Mouse (Mus musculus) hindbrain, embryonic 14.5 days (tissue): ENCODE measurements around the gene Fam185a. TPM values are rescaled to one million over a fixed set of nuclear protein-coding genes. Genes with fewer than 3 reads are reported as not detected.

Experiments
- ATAC-seq: fragments of 200-750 bp; cut with Nextera tagmentation; 2 replicates; pipeline ENCODE4 v1.8.0; 2017; ENCODE audit warnings: moderate number of reproducible peaks, mild to moderate bottlenecking, moderate TSS enrichment, moderate library complexity; ENCODE audit not compliant: low FRiP score
- DNase-seq: peaks from one replicate; pipeline ENCODE4 v3.0.0-alpha.2; 2015; ENCODE audit warnings: low spot score
- H3K27ac ChIP-seq: fragments of 300-500 bp; sonication (generic); 2 replicates; pipeline ENCODE4 v1.5.1; 2014; ENCODE audit warnings: mild to moderate bottlenecking, moderate library complexity
- H3K27me3 ChIP-seq: fragments of 300-500 bp; sonication (generic); 2 replicates; pipeline ENCODE4 v1.6.1; 2014; ENCODE audit warnings: mild to moderate bottlenecking, low read length, mixed read lengths; ENCODE audit not compliant: control insufficient read depth, insufficient read depth
- H3K36me3 ChIP-seq: fragments of 300-500 bp; sonication (generic); replicated peaks from 2 replicates; pipeline ENCODE4 v1.6.1; 2014; ENCODE audit not compliant: control insufficient read depth, insufficient read depth
- H3K4me1 ChIP-seq: fragments of 300-500 bp; sonication (generic); replicated peaks from 2 replicates; pipeline ENCODE4 v1.6.1; 2014; ENCODE audit warnings: antibody characterized with exemption, low read length, mixed read lengths; ENCODE audit not compliant: control insufficient read depth, insufficient read depth
- H3K4me2 ChIP-seq: fragments of 300-500 bp; sonication (generic); replicated peaks from 2 replicates; pipeline ENCODE4 v1.6.1; 2014; ENCODE audit warnings: mild to moderate bottlenecking, moderate library complexity
- H3K4me3 ChIP-seq: fragments of 300-500 bp; sonication (generic); replicated peaks from 2 replicates; pipeline ENCODE4 v1.5.1; 2014; ENCODE audit warnings: mild to moderate bottlenecking, low read length
- H3K9ac ChIP-seq: fragments of 300-500 bp; sonication (generic); 2 replicates; pipeline ENCODE4 v1.6.1; 2014
- H3K9me3 ChIP-seq: fragments of 300-500 bp; sonication (generic); 2 replicates; pipeline ENCODE4 v1.6.1; 2016; ENCODE audit warnings: low read length; ENCODE audit not compliant: control insufficient read depth
- WGBS: fragments of 180-500 bp; shearing (Covaris S2); extraction: QIAGEN DNeasy Blood & Tissue Kit; methylation state at CpG from one replicate; pipeline ENCODE4 v1.1.7; 2014; 5-methylcytosine and 5-hydroxymethylcytosine counted together
- polyA plus RNA-seq: library from polyadenylated mRNA; unstranded; fragments of >200 nt; fragmentation: Nextera tagmentation; extraction: Ambion mirVana; gene quantifications from 2 replicates; pipeline ENCODE4 v1.2.1, GENCODE M21; 2014

The Fam185a gene
- polyA plus RNA-seq, 1 experiment from 2014 or later: 9.5 TPM

DNA sequence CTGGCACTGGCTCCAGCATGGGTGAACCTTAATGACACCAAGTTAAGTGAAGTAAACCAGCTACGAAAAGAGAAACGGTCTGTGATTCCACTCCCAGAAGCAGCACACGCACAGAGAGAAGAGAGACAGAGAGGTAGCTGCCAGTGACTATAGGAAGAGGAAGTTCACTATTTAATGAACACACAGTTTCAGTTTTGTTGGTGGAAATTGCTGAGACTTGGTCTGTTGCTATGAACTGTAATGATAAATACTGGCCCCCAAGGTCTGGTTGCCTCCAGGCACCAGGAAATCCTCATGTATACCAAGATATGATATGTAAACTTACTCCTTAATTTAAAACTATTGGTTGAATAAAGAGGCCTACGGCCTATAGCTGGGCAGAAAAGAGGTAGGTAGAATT, 38.3 kb upstream of the Fam185a start:
- Histone ChIP-seq H3K9me3 (no peaks in the 10 kb centered on the region), H3K4me1 (no peaks in the 10 kb centered on the region), H3K36me3 (no peaks in the 10 kb centered on the region), H3K4me2 (no peak overlapping the region), H3K27ac (no peak overlapping the region), H3K4me3 (no peak overlapping the region), H3K27me3 (no peaks in the 10 kb centered on the region), H3K9ac (no peak overlapping the region)
- ATAC-seq (no peak), DNase-seq (no peak)
- 88% methylated on average over 4 of the region's 4 CpGs for WGBS

DNA sequence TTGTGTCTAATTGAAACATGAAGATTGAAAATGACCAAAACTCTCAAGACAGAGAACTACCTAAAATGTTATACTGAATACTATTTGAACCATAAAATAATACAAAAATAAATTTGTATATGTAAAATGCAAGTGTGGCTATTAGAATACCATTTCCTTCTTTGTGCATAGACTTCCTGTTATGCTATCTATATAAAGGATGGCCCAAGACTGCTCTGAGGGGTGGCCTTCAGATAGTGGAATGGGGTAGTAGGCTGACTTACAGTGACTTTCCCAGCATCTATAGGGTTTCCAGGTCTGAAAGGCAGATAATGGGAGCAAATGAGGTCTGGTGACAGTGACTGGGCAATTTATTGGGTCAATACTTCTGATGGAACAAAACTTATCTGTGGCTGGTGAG, 37.4 kb upstream of the Fam185a start:
- Histone ChIP-seq H3K4me2 (no peak overlapping the region), H3K4me1 (no peaks in the 10 kb centered on the region), H3K36me3 (no peaks in the 10 kb centered on the region), H3K9ac (no peak overlapping the region), H3K27me3 (no peaks in the 10 kb centered on the region), H3K27ac (no peak overlapping the region), H3K4me3 (no peak overlapping the region), H3K9me3 (no peaks in the 10 kb centered on the region)
- DNase-seq (no peak), ATAC-seq (no peak)

DNA sequence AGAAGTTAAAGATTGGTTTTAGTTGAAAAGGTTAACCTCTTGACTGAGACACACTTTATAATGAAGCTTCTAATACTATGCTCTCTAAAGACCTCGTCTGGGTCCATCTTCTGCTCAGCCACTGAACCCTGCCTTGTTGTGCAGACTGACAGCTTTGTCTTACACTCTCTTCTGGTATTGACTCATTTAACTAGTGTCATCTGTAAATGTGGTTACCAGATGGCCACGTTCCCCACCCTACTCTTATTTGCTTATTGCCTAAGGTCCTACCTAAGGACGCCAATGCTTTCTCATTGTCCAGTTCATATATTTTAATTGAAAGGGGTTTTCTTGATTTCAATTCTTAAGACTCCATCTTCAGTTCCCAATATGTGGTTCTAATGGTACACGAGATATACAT, 35.9 kb upstream of the Fam185a start:
- no peak overlapping the region for H3K27ac ChIP-seq
- no peaks in the 10 kb centered on the region for H3K9me3 ChIP-seq
- H3K4me3 ChIP-seq: no peak overlapping the region
- no peaks in the 10 kb centered on the region for H3K27me3 ChIP-seq
- 85% methylated on average over 4 of the region's 4 CpGs for WGBS
- DNase-seq (no peak), ATAC-seq (no peak)
- no peaks in the 10 kb centered on the region for H3K36me3 ChIP-seq
- H3K4me2 ChIP-seq: no peak overlapping the region
- H3K4me1 ChIP-seq: no peaks in the 10 kb centered on the region
- H3K9ac ChIP-seq: no peak overlapping the region

DNA sequence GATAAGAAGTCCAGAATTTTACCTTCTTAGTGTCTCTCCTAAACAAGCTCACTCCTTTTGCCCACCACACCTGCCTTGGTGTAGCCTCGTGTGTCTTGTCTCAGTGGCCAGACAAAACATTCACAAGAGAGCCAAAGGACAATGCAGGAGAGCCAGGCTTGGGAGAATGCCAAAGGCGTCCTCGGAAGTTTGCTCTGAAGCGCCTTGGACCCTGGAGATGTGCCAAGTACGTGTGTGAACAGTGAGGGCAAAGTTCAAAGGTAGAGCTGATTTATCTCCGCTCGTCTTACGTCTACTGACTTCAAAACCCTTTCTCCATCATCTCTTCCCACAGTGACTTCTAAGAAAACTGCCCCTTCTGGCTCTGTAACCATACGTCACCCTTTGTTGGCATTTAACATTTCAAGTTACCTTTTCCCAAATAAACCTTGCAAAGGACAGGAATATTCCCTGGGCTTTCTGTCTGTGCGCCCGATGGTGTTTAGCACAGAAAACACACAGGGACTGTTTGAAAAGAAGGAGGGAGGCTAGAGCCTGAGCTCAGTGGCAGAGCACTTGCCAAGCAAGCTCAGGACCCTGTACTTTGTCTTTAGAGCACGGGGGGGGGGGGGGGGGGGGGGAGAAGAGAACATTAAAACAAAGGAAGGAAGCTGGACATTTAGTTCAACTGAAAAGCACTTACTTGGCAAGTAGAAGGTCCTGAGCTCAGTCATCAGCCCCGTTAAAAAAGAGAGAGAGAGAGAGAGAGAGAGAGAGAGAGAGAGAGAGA, 33.0 kb upstream of the Fam185a start:
- Histone ChIP-seq H3K27ac (no peak overlapping the region), H3K9ac (no peak overlapping the region), H3K4me1 (no peaks in the 10 kb centered on the region), H3K36me3 (no peaks in the 10 kb centered on the region), H3K4me3 (no peak overlapping the region), H3K9me3 (no peaks in the 10 kb centered on the region), H3K4me2 (no peak overlapping the region), H3K27me3 (no peaks in the 10 kb centered on the region)
- ATAC-seq (no peak), DNase-seq (no peak)
- WGBS: 51% methylated on average over 12 of the region's 13 CpGs

DNA sequence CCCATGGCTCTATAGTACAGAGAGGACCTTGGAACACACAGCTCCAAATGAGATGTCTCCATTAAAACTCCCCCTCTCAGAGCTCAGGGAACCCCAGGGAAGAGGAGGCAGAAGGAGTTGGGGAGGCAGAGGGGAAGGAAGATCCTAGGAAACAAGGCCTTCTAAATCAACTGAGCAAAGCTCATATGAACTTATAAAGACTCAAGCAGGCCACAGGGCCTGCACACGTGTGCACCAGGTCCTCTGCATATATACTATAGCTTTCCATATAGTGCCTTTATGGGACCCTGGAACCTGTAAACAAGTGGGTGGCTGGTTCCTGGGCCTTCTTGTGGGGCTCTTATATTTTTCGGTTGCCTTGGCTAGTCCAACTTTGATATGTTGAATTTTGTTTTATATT, 30.2 kb upstream of the Fam185a start:
- no peaks in the 10 kb centered on the region for H3K9me3 ChIP-seq
- 90% methylated on average over 2 of the region's 2 CpGs for WGBS
- H3K4me3 ChIP-seq: no peak overlapping the region
- no peak overlapping the region for H3K27ac ChIP-seq
- DNase-seq (no peak), ATAC-seq (no peak)
- no peak overlapping the region for H3K9ac ChIP-seq
- H3K4me1 ChIP-seq: no peaks in the 10 kb centered on the region
- H3K27me3 ChIP-seq: no peaks in the 10 kb centered on the region
- H3K4me2 ChIP-seq: no peak overlapping the region
- no peaks in the 10 kb centered on the region for H3K36me3 ChIP-seq

DNA sequence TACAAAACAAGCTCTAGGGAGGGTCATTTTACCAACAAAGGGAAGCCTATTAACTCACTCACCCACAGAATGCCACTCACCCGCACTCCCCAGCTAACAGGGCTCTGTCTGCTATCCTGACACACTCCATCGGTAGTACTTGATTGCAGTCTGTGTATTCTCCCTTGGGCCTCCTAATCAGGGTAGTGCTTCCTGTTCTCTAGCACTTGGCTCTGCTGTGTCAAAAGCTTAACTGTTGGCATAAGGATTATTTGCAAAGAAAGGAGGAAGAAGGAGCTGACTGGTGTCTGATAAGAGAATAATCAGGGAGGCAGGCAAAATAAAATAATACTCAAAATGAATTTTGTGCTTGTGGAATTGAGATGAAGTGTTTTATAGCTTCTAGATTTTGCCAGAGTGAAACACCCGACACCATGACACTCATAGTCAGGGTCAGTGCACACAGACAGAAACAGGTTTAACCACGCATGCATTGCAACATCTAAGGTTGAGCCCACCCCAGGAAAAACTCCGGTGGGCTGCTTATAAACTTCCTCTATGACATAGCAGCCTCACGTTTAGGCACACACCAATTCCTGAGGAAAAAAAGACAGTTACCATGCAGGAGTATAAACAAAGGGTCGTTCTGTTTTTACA, 29.4 kb upstream of the Fam185a start:
- H3K4me3 ChIP-seq: no peak overlapping the region
- 62% methylated on average over 7 of the region's 7 CpGs for WGBS
- DNase-seq: no peak

DNA sequence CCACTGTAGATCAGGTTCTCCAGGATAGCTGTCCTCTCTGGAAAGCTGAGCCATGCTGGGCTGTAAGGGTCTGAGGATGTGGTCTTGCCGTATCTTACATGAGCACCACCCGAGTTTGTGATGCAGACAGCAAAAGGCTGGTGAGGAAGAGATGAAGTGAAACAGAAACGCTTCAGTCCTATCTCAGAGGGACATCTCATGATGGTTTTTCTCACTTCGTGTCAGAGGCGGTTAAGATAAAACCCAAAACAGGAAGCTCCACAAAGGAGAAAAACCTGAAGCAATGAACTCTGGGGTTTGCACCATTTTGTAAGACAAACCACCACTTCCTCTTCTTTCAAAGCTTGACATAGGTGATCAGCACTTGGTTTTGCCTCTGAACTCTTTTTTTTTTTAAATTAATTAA, 13.5 kb upstream of the Fam185a start:
- H3K9ac ChIP-seq: no peak overlapping the region
- no peaks in the 10 kb centered on the region for H3K9me3 ChIP-seq
- WGBS: 79% methylated on average over 5 of the region's 5 CpGs
- H3K4me1 ChIP-seq: no peaks in the 10 kb centered on the region
- ATAC-seq: no peak
- DNase-seq: no peak
- H3K4me2 ChIP-seq: no peak overlapping the region
- no peak overlapping the region for H3K4me3 ChIP-seq
- no peak overlapping the region for H3K27ac ChIP-seq
- H3K36me3 ChIP-seq: no peaks in the 10 kb centered on the region
- H3K27me3 ChIP-seq: no peaks in the 10 kb centered on the region

More for the DNA sequence above, 29.4 kb upstream of the Fam185a start:
- no peaks in the 10 kb centered on the region for H3K4me1 ChIP-seq
- H3K27me3 ChIP-seq: no peaks in the 10 kb centered on the region
- no peak overlapping the region for H3K27ac ChIP-seq
- no peaks in the 10 kb centered on the region for H3K36me3 ChIP-seq
- H3K9me3 ChIP-seq: no peaks in the 10 kb centered on the region
- no peak for ATAC-seq
- H3K4me2 ChIP-seq: no peak overlapping the region
- H3K9ac ChIP-seq: no peak overlapping the region

DNA sequence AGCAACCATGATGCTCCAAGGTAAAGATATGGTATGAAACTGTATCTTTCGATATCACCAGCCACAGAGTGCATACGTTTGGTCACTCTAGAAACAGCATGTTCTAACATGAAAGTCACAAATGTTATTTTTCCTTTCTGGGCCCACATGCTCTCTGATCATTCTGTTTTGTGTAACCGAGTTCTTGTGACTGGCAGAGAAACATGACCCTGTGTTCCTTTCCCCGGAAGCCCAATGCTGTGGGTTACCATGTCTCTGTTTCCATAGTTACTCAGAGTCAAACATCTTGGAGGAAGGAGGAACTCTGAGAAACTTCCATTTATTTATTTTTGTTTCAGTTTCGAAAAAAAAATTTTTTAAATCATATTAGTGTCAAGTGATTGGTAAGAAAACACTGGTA, 12.7 kb upstream of the Fam185a start:
- Histone ChIP-seq H3K4me3 (no peak overlapping the region), H3K4me1 (no peaks in the 10 kb centered on the region), H3K27ac (no peak overlapping the region), H3K27me3 (no peaks in the 10 kb centered on the region), H3K36me3 (no peaks in the 10 kb centered on the region), H3K4me2 (no peak overlapping the region), H3K9me3 (no peaks in the 10 kb centered on the region), H3K9ac (no peak overlapping the region)
- 78% methylated on average over 5 of the region's 5 CpGs for WGBS
- DNase-seq (no peak), ATAC-seq (no peak)

DNA sequence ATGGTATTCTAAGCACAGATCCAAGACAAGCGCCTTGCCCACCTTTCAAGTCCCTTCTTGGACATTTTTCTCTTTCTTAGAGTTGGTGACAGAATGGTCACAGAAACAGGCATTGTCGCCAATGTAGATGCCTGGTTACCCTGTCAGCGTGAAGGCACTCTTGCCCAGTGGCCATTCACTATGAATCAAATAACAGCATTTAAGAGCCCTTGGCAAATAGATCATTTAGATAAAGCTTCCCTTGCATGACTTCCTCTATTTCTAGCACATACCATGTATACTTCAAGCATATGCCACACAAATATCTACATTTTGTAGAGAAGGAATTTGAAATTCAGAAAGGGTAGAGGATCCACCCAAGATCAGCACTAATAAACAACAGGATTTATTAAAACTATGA, 11.4 kb upstream of the Fam185a start:
- Histone ChIP-seq H3K9me3 (no peaks in the 10 kb centered on the region), H3K9ac (no peak overlapping the region), H3K27me3 (no peaks in the 10 kb centered on the region), H3K27ac (no peak overlapping the region), H3K4me2 (no peak overlapping the region), H3K4me1 (no peaks in the 10 kb centered on the region), H3K36me3 (no peaks in the 10 kb centered on the region), H3K4me3 (no peak overlapping the region)
- 92% methylated on average over 3 of the region's 3 CpGs for WGBS
- ATAC-seq (no peak), DNase-seq (no peak)
